Mouse (Mus musculus): ENCODE results near the gene Gm11627. TPM values are rescaled to one million over a fixed set of nuclear protein-coding genes. Genes with fewer than 3 reads are reported as not detected.

The Gm11627 gene
- total and polyA plus RNA-seq, 3 experiments: not detected

DNA sequence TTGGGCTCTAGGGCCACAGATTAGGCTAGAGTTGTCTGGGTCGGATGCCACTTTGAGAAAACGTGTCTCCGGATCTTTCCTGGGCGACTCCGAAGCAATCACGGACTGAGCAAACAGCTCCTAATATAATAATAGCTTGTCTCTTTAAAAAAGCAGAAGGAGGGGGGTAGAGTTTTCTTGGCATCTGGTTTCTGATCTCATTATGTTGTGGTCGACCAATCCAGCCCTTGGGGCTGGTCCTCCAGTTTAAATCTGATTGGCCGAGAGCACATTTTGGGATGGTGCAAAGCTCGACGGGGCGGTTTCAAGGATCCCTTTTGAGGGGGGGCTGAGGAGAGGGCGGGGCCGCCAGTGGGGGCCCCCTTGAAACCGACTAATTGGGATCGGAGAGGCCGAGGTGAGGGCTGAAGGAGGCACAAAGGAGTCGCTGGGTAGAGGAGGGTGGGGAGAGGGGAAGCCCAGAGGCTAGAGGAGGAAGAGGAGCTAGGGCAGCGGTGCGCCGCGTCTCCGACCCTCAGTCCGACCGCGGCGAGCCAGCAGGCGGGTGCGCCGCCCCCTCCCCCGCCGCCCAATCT, 24.8 kb upstream of the Gm11627 start, which contains the start of gene Fzd2:
TSS of gene Fzd2 (plus strand) at position 387 of the 575 bp plus-strand sequence.
- Histone ChIP-seq H3K27me3 (ENCODE audit: insufficient read depth, low read length) (peaks cover 35% of the 10 kb centered on the region), H3K9me3 (replicated peaks) (peaks cover 16% of the 10 kb centered on the region), H3K4me1 (ENCODE audit: insufficient read depth, low read depth, low read length) (no peaks in the 10 kb centered on the region; the same call in 1 of the 2 replicates), H3K36me3 (replicated peaks) (no peaks in the 10 kb centered on the region), H3K4me3 (ENCODE audit: low read depth, low read length) (peak within 1 kb of the TSS; percentile 2; the same call in 1 of the 2 replicates)
- no peak for TF ChIP-seq CTCF (IDR thresholded peaks at IDR 0.05; ENCODE audit: low read depth, low read length)
- TF ChIP-seq TAL1 (conservative IDR thresholded peaks at IDR 0.05; ENCODE audit: low read depth, low read length): no peak
- no peak for TF ChIP-seq POLR2AphosphoS5 (IDR thresholded peaks at IDR 0.05; ENCODE audit: insufficient replicate concordance, low read depth, low read length)
- DNase-seq (ENCODE audit: low spot score) (no peak), ATAC-seq (ENCODE audit: extremely low read depth, insufficient number of reproducible peaks, low FRiP score, poor library complexity, severe bottlenecking) (no peak)

DNA sequence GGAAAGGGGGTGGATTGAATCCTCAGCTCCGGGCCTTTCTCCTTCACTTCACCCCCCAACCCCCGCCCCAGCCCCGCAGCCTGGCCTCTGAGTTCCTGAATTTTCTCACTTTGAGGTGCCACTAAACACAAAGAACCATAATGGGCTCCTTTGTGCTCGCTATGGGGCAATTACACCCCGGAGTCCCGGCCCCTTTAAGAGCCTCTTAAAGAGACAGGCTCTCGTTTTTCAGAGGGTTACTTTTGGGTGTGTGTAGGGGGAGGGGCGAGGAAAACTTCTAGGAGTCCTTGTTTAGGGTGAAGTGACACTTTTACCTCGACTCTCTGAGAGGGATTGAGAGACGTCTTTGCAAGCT, 24.2 kb upstream of the Gm11627 start:
- H3K9me3 ChIP-seq (replicated peaks): peaks cover 16% of the 10 kb centered on the region
- H3K4me1 ChIP-seq (ENCODE audit: insufficient read depth, low read depth, low read length): no peaks in the 10 kb centered on the region; the same call in 1 of the 2 replicates
- DNase-seq (ENCODE audit: low spot score) (no peak), ATAC-seq (ENCODE audit: extremely low read depth, insufficient number of reproducible peaks, low FRiP score, poor library complexity, severe bottlenecking) (no peak)
- H3K27me3 ChIP-seq (ENCODE audit: insufficient read depth, low read length): peaks cover 35% of the 10 kb centered on the region
- TF ChIP-seq CTCF (IDR thresholded peaks at IDR 0.05; ENCODE audit: low read depth, low read length) (no peak), GATA1 (IDR thresholded peaks at IDR 0.05; ENCODE audit: borderline replicate concordance, low read length) (no peak)
- no peak overlapping the region for H3K4me3 ChIP-seq (ENCODE audit: low read depth, low read length)
- H3K36me3 ChIP-seq (replicated peaks): no peaks in the 10 kb centered on the region

- Histone ChIP-seq H3K4me1 (ENCODE audit: insufficient read depth, low read depth, low read length) (no peaks in the 10 kb centered on the region; the same call in 1 of the 2 replicates), H3K4me3 (ENCODE audit: low read depth, low read length) (no peak overlapping the region), H3K27me3 (ENCODE audit: insufficient read depth, low read length) (peaks cover 35% of the 10 kb centered on the region), H3K9me3 (replicated peaks) (peaks cover 16% of the 10 kb centered on the region), H3K36me3 (replicated peaks) (no peaks in the 10 kb centered on the region)
- TF ChIP-seq POLR2AphosphoS5 (IDR thresholded peaks at IDR 0.05; ENCODE audit: insufficient replicate concordance, low read depth, low read length): no peak
- TF ChIP-seq TAL1 (conservative IDR thresholded peaks at IDR 0.05; ENCODE audit: low read depth, low read length): no peak
- TF ChIP-seq CTCF (IDR thresholded peaks at IDR 0.05; ENCODE audit: low read depth, low read length): no peak
- TF ChIP-seq GATA2 (IDR thresholded peaks at IDR 0.05; ENCODE audit: borderline replicate concordance, low read depth, low read length): no peak
- TF ChIP-seq GATA1 (IDR thresholded peaks at IDR 0.05; ENCODE audit: borderline replicate concordance, low read length): no peak
- no peak for ATAC-seq (ENCODE audit: extremely low read depth, insufficient number of reproducible peaks, low FRiP score, poor library complexity, severe bottlenecking)
- no peak for DNase-seq (ENCODE audit: low spot score)
Observed at GRCm38 (mm10) chr11:102602816-102603495, 23.7 kb upstream of the Gm11627 start.

DNA sequence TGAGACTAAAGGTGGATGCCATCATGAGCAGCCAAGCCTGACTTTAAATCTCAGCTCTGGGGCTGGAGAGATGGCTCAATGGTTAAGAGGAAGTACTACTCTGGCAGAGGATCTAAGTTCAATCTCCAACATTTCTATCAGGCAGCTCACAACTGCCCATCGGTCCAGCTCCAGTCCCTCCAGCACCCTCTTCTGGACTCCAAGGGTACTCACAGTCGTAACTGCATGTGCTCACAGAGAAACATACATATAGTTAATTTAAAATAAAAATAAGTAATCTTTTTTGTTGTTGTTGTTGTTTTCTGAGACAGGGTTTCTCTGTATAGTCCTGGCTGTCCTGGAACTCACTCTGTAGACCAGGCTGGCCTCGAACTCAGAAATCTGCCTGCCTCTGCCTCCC, 20.7 kb upstream of the Gm11627 start:
- Histone ChIP-seq H3K9me3 (replicated peaks) (peaks cover 3% of the 10 kb centered on the region), H3K4me1 (ENCODE audit: insufficient read depth, low read depth, low read length) (no peaks in the 10 kb centered on the region), H3K27me3 (ENCODE audit: insufficient read depth, low read length) (peaks cover 39% of the 10 kb centered on the region), H3K36me3 (replicated peaks) (no peaks in the 10 kb centered on the region), H3K4me3 (ENCODE audit: low read depth, low read length) (no peak overlapping the region)
- DNase-seq (ENCODE audit: low spot score): no peak
- no peak for ATAC-seq (ENCODE audit: extremely low read depth, insufficient number of reproducible peaks, low FRiP score, poor library complexity, severe bottlenecking)
- TF ChIP-seq TAL1 (conservative IDR thresholded peaks at IDR 0.05; ENCODE audit: low read depth, low read length): no peak
- TF ChIP-seq CTCF (IDR thresholded peaks at IDR 0.05; ENCODE audit: low read depth, low read length): no peak
- no peak for TF ChIP-seq GATA1 (IDR thresholded peaks at IDR 0.05; ENCODE audit: borderline replicate concordance, low read length)
- TF ChIP-seq POLR2AphosphoS5 (IDR thresholded peaks at IDR 0.05; ENCODE audit: insufficient replicate concordance, low read depth, low read length): no peak

GRCm38 (mm10) chr11:102595341-102595820, 16.1 kb upstream of the Gm11627 start:
- Histone ChIP-seq H3K4me3 (ENCODE audit: low read depth, low read length) (no peak overlapping the region), H3K36me3 (replicated peaks) (no peaks in the 10 kb centered on the region), H3K4me1 (ENCODE audit: insufficient read depth, low read depth, low read length) (no peaks in the 10 kb centered on the region), H3K27me3 (ENCODE audit: insufficient read depth, low read length) (peaks cover 24% of the 10 kb centered on the region), H3K9me3 (replicated peaks) (no peaks in the 10 kb centered on the region)
- ATAC-seq (ENCODE audit: extremely low read depth, insufficient number of reproducible peaks, low FRiP score, poor library complexity, severe bottlenecking) (no peak), DNase-seq (ENCODE audit: low spot score) (no peak)
- TF ChIP-seq POLR2AphosphoS5 (IDR thresholded peaks at IDR 0.05; ENCODE audit: insufficient replicate concordance, low read depth, low read length): no peak
- no peak for TF ChIP-seq CTCF (IDR thresholded peaks at IDR 0.05; ENCODE audit: low read depth, low read length)
- TF ChIP-seq GATA2 (IDR thresholded peaks at IDR 0.05; ENCODE audit: borderline replicate concordance, low read depth, low read length): no peak
- TF ChIP-seq TAL1 (conservative IDR thresholded peaks at IDR 0.05; ENCODE audit: low read depth, low read length): no peak
- no peak for TF ChIP-seq GATA1 (IDR thresholded peaks at IDR 0.05; ENCODE audit: borderline replicate concordance, low read length)

GRCm38 (mm10) chr11:102587554-102587953, 8.3 kb upstream of the Gm11627 start:
- DNase-seq (ENCODE audit: low spot score) (no peak), ATAC-seq (ENCODE audit: extremely low read depth, insufficient number of reproducible peaks, low FRiP score, poor library complexity, severe bottlenecking) (no peak)
- Histone ChIP-seq H3K36me3 (replicated peaks) (no peaks in the 10 kb centered on the region), H3K27me3 (ENCODE audit: insufficient read depth, low read length) (peaks cover 20% of the 10 kb centered on the region), H3K4me1 (ENCODE audit: insufficient read depth, low read depth, low read length) (no peaks in the 10 kb centered on the region), H3K4me3 (ENCODE audit: low read depth, low read length) (no peak overlapping the region), H3K9me3 (replicated peaks) (peaks cover 5% of the 10 kb centered on the region)
- TF ChIP-seq GATA2 (IDR thresholded peaks at IDR 0.05; ENCODE audit: borderline replicate concordance, low read depth, low read length): no peak
- no peak for TF ChIP-seq GATA1 (IDR thresholded peaks at IDR 0.05; ENCODE audit: borderline replicate concordance, low read length)
- TF ChIP-seq TAL1 (conservative IDR thresholded peaks at IDR 0.05; ENCODE audit: low read depth, low read length): no peak
- TF ChIP-seq POLR2AphosphoS5 (IDR thresholded peaks at IDR 0.05; ENCODE audit: insufficient replicate concordance, low read depth, low read length): no peak
- no peak for TF ChIP-seq CTCF (IDR thresholded peaks at IDR 0.05; ENCODE audit: low read depth, low read length)

Data from G1E (cell line).